Comparison of ENCODE assay signal across 8 mouse cellular contexts in genomic region chr17:22225422-22226012, GRCm38 (mm10). TPM values are rescaled to one million over a fixed set of nuclear protein-coding genes. Genes with fewer than 3 reads are reported as not detected.
DNase-seq lines count a peak whose midpoint lies in the region; ATAC-seq and TF ChIP-seq lines count a peak whose summit lies in the region.
"Not testable (repeated sequence)": the region's sequence is repeated elsewhere in the genome, so short reads cannot be mapped to it uniquely, and the experiment has no call there.

TSS of gene Zfp994 (minus strand) at chr17:22225616.

- H3K27ac ChIP-seq in hindbrain, embryonic 10.5 days = peak within 1 kb of the TSS; percentile 89
- peak within 1 kb of the TSS; percentile 87 for H3K27ac ChIP-seq in lung, postnatal 0 days (ENCODE audit: low read length)

- H3K4me3 ChIP-seq in hindbrain, embryonic 10.5 days = peak within 1 kb of the TSS; percentile 70
- H3K4me3 ChIP-seq in lung, postnatal 0 days (ENCODE audit: low read depth, low read length) = peak within 1 kb of the TSS; percentile 59

- not testable (repeated sequence) for H3K9me3 ChIP-seq in hindbrain, embryonic 10.5 days; lung, postnatal 0 days (ENCODE audit: low read length)

- TF ChIP-seq CTCF in lung, postnatal 0 days (IDR thresholded peaks at IDR 0.05) = peak; percentile 53

- peak; percentile 99 for DNase-seq in MN1 (ENCODE audit: low spot score)
- DNase-seq in cerebellum, adult 9-10 months = peak; percentile 97
- peak; percentile 87 for DNase-seq in hindbrain, embryonic 10.5 days (ENCODE audit: low spot score)
- DNase-seq in layer of hippocampus, adult 9-11 months = peak; percentile 97
- DNase-seq in lung, postnatal 0 days (ENCODE audit: low spot score) = peak; percentile 97
- peak; percentile 88 for DNase-seq in ovary, postnatal 14 days (ENCODE audit: low spot score)
- DNase-seq in thymus, postnatal 14 days = peak; percentile 95

- peak; percentile 100 for ATAC-seq in frontal cortex, adult (ENCODE audit: low TSS enrichment)
- ATAC-seq in lung, postnatal 0 days = peak; percentile 100

- H3K9ac ChIP-seq in lung, postnatal 0 days (replicated peaks; ENCODE audit: low read depth) = peak within 1 kb of the TSS; percentile 72

- TF ChIP-seq EP300 in lung, postnatal 0 days (IDR thresholded peaks at IDR 0.05) = not testable (repeated sequence)

- not testable (repeated sequence) for H3K4me1 ChIP-seq in hindbrain, embryonic 10.5 days (replicated peaks); lung, postnatal 0 days (ENCODE audit: insufficient read depth, low read depth, low read length)

- H3K27me3 ChIP-seq in hindbrain, embryonic 10.5 days (ENCODE audit: insufficient read depth, poor library complexity, severe bottlenecking); lung, postnatal 0 days (replicated peaks; ENCODE audit: insufficient read depth, low read length): not testable (repeated sequence)

- 1% methylated on average over 23 of the region's 23 CpGs for WGBS in hindbrain, embryonic 10.5 days
- 2% methylated on average over 22 of the region's 23 CpGs for WGBS in lung, postnatal 0 days

- peak within 1 kb of the TSS; percentile 54 for H3K4me2 ChIP-seq in lung, postnatal 0 days (replicated peaks; ENCODE audit: low read depth, low read length)

- not testable (repeated sequence) for H3K36me3 ChIP-seq in hindbrain, embryonic 10.5 days; lung, postnatal 0 days (ENCODE audit: insufficient read depth, low read length)

RNA-seq across cellular contexts. Expression of gene Zfp994, which starts in this region (rescaled TPM):
- 1.3 and 2.2 TPM in 2 replicates for polyA plus RNA-seq in hindbrain, embryonic 10.5 days (2016; fragmentation: Nextera tagmentation; extraction: Ambion mirVana)
- polyA plus RNA-seq in lung, postnatal 0 days (2015; fragmentation: Nextera tagmentation; extraction: Ambion mirVana) = 2.8 and 3.0 TPM in 2 replicates

Comparison
In these comparisons a context has a peak if more than half of its experiments do, and no peak if none do; other contexts are left out.
1. Peak in every context shown above with its lines: DNase-seq, ATAC-seq, H3K4me3 ChIP-seq and H3K27ac ChIP-seq.